Comparison of ENCODE assay signal across 22 mouse cellular contexts in the genomic region with DNA sequence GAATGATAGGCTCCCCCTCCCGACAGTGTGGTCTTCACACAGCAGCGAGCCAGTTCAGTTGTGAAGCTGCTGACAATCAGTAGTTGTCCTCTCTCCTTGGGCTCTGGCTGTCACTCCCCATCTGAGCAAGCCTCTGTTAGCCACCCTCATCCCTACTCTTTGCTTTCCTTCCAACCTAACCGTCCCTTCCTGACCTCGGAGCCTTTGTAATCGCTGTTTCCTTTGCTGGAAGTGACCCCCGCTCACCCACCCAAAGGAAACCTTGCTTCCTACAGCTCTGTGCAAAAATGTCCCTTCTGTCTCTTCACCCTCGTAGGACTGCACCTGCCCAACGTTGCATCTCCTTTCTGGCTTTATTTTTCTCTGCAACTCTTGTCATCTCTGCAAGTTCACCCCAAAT. TPM values are rescaled to one million over a fixed set of nuclear protein-coding genes. Genes with fewer than 3 reads are reported as not detected.
DNase-seq lines count a peak whose midpoint lies in the region; ATAC-seq and TF ChIP-seq lines count a peak whose summit lies in the region.
"Had no signal": no experiment of that assay in that cellular context is flagged by ENCODE, and none has a peak within 500 bp of the region (broad histone marks: within the 10 kb centered on the region; RNA-seq: fewer than 3 reads in every experiment).

No protein-coding gene starts in this region.

- H3K9me3 ChIP-seq in lung, embryonic 15.5 days = no peaks in the 10 kb centered on the region
- no peaks in the 10 kb centered on the region for H3K9me3 ChIP-seq in limb, embryonic 15.5 days
- H3K9me3 ChIP-seq: embryonic facial prominence, embryonic 13.5 days; hindbrain, embryonic 15.5 days had no signal

- DNase-seq in heart, adult 11 months = peak; percentile 90
- no peak for DNase-seq in heart, adult 18-20 months
- DNase-seq in lung, adult 2 months = no peak
- no peak for DNase-seq in ovary, postnatal 36 days (ENCODE audit: low spot score)
- no peak for DNase-seq in testis, postnatal 10 days (ENCODE audit: low spot score)
- DNase-seq: adrenal gland, adult 8-10 months; cerebellum, adult 11-12 months; cerebellum, adult 9-10 months; cerebellum, postnatal 25 days; gastrocnemius, postnatal 10 days; kidney, adult 11 months had no signal

- H3K9ac ChIP-seq in lung, embryonic 15.5 days = no peak overlapping the region
- H3K9ac ChIP-seq in limb, embryonic 15.5 days = no peak overlapping the region
- H3K9ac ChIP-seq: embryonic facial prominence, embryonic 13.5 days; hindbrain, embryonic 15.5 days had no signal

- TF ChIP-seq POLR2A in lung, adult 2 months (IDR thresholded peaks at IDR 0.05; ENCODE audit: borderline replicate concordance, extremely low read depth, low read depth, low read length) = no peak

- ATAC-seq in lung, embryonic 15.5 days (ENCODE audit: borderline replicate concordance, extremely low read depth, low FRiP score, low TSS enrichment) = no peak
- ATAC-seq in limb, embryonic 15.5 days (ENCODE audit: insufficient number of reproducible peaks, low FRiP score, low TSS enrichment, low read depth) = no peak
- ATAC-seq: forebrain, embryonic 14.5 days had no signal

- no peak overlapping the region for H3K4me2 ChIP-seq in lung, embryonic 15.5 days
- no peak overlapping the region for H3K4me2 ChIP-seq in limb, embryonic 15.5 days
- H3K4me2 ChIP-seq: embryonic facial prominence, embryonic 13.5 days; heart, embryonic 11.5 days; hindbrain, embryonic 15.5 days had no signal

- H3K4me3 ChIP-seq in lung, embryonic 15.5 days = no peak overlapping the region
- H3K4me3 ChIP-seq in lung, adult 2 months (replicated peaks; ENCODE audit: extremely low read depth, low read depth, low read length) = no peak overlapping the region
- H3K4me3 ChIP-seq in limb, embryonic 15.5 days = no peak overlapping the region
- H3K4me3 ChIP-seq: embryonic facial prominence, embryonic 13.5 days; hindbrain, embryonic 15.5 days had no signal

- H3K4me1 ChIP-seq in lung, embryonic 15.5 days = peaks cover 34% of the 10 kb centered on the region
- H3K4me1 ChIP-seq in lung, adult 2 months (ENCODE audit: control insufficient read depth, insufficient read depth, low read length) = peaks cover 7% of the 10 kb centered on the region
- H3K4me1 ChIP-seq in limb, embryonic 15.5 days = peaks cover 47% of the 10 kb centered on the region

- TF ChIP-seq CTCF in lung, adult 2 months (IDR thresholded peaks at IDR 0.05; ENCODE audit: insufficient read depth, low read length) = no peak

- H3K27ac ChIP-seq in lung, embryonic 15.5 days = 0 out of 2 replicates have a peak overlapping the region, but pooled peaks have one; percentile 4
- peak overlapping the region; percentile 14; the same call in 1 of the 2 replicates for H3K27ac ChIP-seq in limb, embryonic 15.5 days
- H3K27ac ChIP-seq: embryonic facial prominence, embryonic 13.5 days; hindbrain, embryonic 15.5 days had no signal

- WGBS in lung, embryonic 15.5 days = 68% methylated on average over 8 of the region's 8 CpGs
- WGBS in lung, adult 2 months = 58% methylated on average over 8 of the region's 8 CpGs
- 85% methylated on average over 8 of the region's 8 CpGs for WGBS in limb, embryonic 15.5 days

- no peaks in the 10 kb centered on the region for H3K36me3 ChIP-seq in lung, embryonic 15.5 days
- H3K36me3 ChIP-seq in limb, embryonic 15.5 days = no peaks in the 10 kb centered on the region
- H3K36me3 ChIP-seq: embryonic facial prominence, embryonic 13.5 days; hindbrain, embryonic 15.5 days had no signal

- no peaks in the 10 kb centered on the region for H3K27me3 ChIP-seq in lung, embryonic 15.5 days
- H3K27me3 ChIP-seq in limb, embryonic 15.5 days = no peaks in the 10 kb centered on the region
- H3K27me3 ChIP-seq: embryonic facial prominence, embryonic 13.5 days; hindbrain, embryonic 15.5 days had no signal

RNA-seq across cellular contexts. Expression of a gene that starts 24.1 kb away (rescaled TPM):
- total RNA-seq in heart, adult 18-20 months (2021) = 10 to 100 TPM in 1 of 2 experiments, 1 to 10 TPM in 1; 9.2 to 10.4 TPM
- polyA plus RNA-seq in lung, embryonic 15.5 days (2015; fragmentation: Nextera tagmentation; extraction: Ambion mirVana) = 19.3 and 19.9 TPM in 2 replicates
- polyA plus RNA-seq in lung, adult 2 months (2012; rRNA removed) = 23.0 and 23.7 TPM in 2 replicates
- 15.4 and 18.1 TPM in 2 replicates for polyA plus RNA-seq in limb, embryonic 15.5 days (2015; fragmentation: Nextera tagmentation; extraction: Ambion mirVana)

RNA-seq across cellular contexts. Expression of a gene that starts 35.0 kb away (rescaled TPM):
- 1 to 10 TPM; 5.8 to 6.2 TPM for total RNA-seq in heart, adult 18-20 months (2021)
- polyA plus RNA-seq in lung, embryonic 15.5 days (2015; fragmentation: Nextera tagmentation; extraction: Ambion mirVana) = 20.3 and 26.0 TPM in 2 replicates
- polyA plus RNA-seq in lung, adult 2 months (2012; rRNA removed) = 22.1 and 22.8 TPM in 2 replicates
- 21.7 and 24.0 TPM in 2 replicates for polyA plus RNA-seq in limb, embryonic 15.5 days (2015; fragmentation: Nextera tagmentation; extraction: Ambion mirVana)

RNA-seq across cellular contexts. Expression of a gene that starts 43.0 kb away (rescaled TPM):
- total RNA-seq in heart, adult 18-20 months (2021) = 100 to 1,000 TPM; 174 to 267 TPM
- 0.25 TPM in 1 of 2 replicates, not detected in the other for polyA plus RNA-seq in lung, embryonic 15.5 days (2015; fragmentation: Nextera tagmentation; extraction: Ambion mirVana)
- not detected in 2 replicates for polyA plus RNA-seq in lung, adult 2 months (2012; rRNA removed)
- polyA plus RNA-seq in limb, embryonic 15.5 days (2015; fragmentation: Nextera tagmentation; extraction: Ambion mirVana) = 0.31 and 0.38 TPM in 2 replicates
- total RNA-seq: adrenal gland, adult 8-10 months; adrenal gland, postnatal 4 days; ES-E14 had no signal
- polyA plus RNA-seq: embryonic facial prominence, embryonic 13.5 days; forebrain, embryonic 14.5 days; heart, embryonic 11.5 days; heart, embryonic 16.5 days; hindbrain, embryonic 11.5 days; intestine, embryonic 14.5 days had no signal

RNA-seq across cellular contexts. Expression of a gene that starts 45.5 kb away (rescaled TPM):
- total RNA-seq in heart, adult 18-20 months (2021) = 100 to 1,000 TPM; 315 to 408 TPM
- polyA plus RNA-seq in lung, embryonic 15.5 days (2015; fragmentation: Nextera tagmentation; extraction: Ambion mirVana) = 12.4 and 15.9 TPM in 2 replicates
- 13.7 and 36.2 TPM in 2 replicates for polyA plus RNA-seq in lung, adult 2 months (2012; rRNA removed)
- polyA plus RNA-seq in limb, embryonic 15.5 days (2015; fragmentation: Nextera tagmentation; extraction: Ambion mirVana) = 19.5 and 20.6 TPM in 2 replicates
